Mouse (Mus musculus) ES-Bruce4 (cell line): ENCODE measurements around the gene Gm21887. TPM values are rescaled to one million over a fixed set of nuclear protein-coding genes. Genes with fewer than 3 reads are reported as not detected.
"Not testable (repeated sequence)": the region's sequence is repeated elsewhere in the genome, so short reads cannot be mapped to it uniquely, and the experiment has no call there.

Source experiments
- H3K27ac ChIP-seq: 2 replicates; pipeline ENCODE4 v1.5.1; 2012; ENCODE audit warnings: low read length, inconsistent platforms; ENCODE audit not compliant: insufficient read depth
- H3K27me3 ChIP-seq: 2 replicates; pipeline ENCODE4 v1.6.1; 2012; ENCODE audit warnings: mild to moderate bottlenecking, low read length, inconsistent platforms; ENCODE audit not compliant: control insufficient read depth, poor library complexity, insufficient read depth, severe bottlenecking
- H3K36me3 ChIP-seq: 2 replicates; pipeline ENCODE4 v1.6.1; 2012; ENCODE audit warnings: inconsistent platforms, mild to moderate bottlenecking, low read length, moderate library complexity; ENCODE audit not compliant: control insufficient read depth, poor library complexity, insufficient read depth, severe bottlenecking
- H3K4me1 ChIP-seq: one replicate; pipeline ENCODE4 v1.8.1; 2011; ENCODE audit warnings: low read length; ENCODE audit not compliant: control insufficient read depth, insufficient read depth
- H3K4me3 ChIP-seq: 2 replicates; pipeline ENCODE4 v1.5.1; 2011; ENCODE audit warnings: low read depth, mild to moderate bottlenecking, low read length
- H3K9ac ChIP-seq: 2 replicates; pipeline ENCODE4 v1.6.1; 2012; ENCODE audit warnings: low read depth, mild to moderate bottlenecking, inconsistent platforms; ENCODE audit not compliant: poor library complexity, severe bottlenecking
- H3K9me3 ChIP-seq: replicated peaks from 2 replicates; pipeline ENCODE4 v1.6.1; 2012; ENCODE audit warnings: mild to moderate bottlenecking, low read length, inconsistent platforms; ENCODE audit not compliant: control insufficient read depth, poor library complexity, insufficient read depth, severe bottlenecking
- CTCF ChIP-seq: IDR thresholded peaks from one replicate; pipeline ENCODE4 v1.8.1; 2011; ENCODE audit warnings: low read depth, low read length
- EP300 ChIP-seq: IDR thresholded peaks from 2 replicates; pipeline ENCODE4 v1.6.1; 2011; ENCODE audit warnings: low read depth, low read length; ENCODE audit not compliant: insufficient read depth
- POLR2A ChIP-seq: IDR thresholded peaks from one replicate; pipeline ENCODE4 v1.8.1; 2011; ENCODE audit warnings: low read length; ENCODE audit not compliant: insufficient read depth
- polyA plus RNA-seq: library from polyadenylated mRNA; stranded (reverse); fragments of >200 nt; gene quantifications from 2 replicates; pipeline ENCODE4 v1.2.4, GENCODE M21; 2011; ENCODE audit warnings: low read depth; ENCODE audit not compliant: missing spikeins, insufficient read depth, insufficient read length

Gene Gm21887
- polyA plus RNA-seq, 1 experiment = 1,061 TPM

DNA sequence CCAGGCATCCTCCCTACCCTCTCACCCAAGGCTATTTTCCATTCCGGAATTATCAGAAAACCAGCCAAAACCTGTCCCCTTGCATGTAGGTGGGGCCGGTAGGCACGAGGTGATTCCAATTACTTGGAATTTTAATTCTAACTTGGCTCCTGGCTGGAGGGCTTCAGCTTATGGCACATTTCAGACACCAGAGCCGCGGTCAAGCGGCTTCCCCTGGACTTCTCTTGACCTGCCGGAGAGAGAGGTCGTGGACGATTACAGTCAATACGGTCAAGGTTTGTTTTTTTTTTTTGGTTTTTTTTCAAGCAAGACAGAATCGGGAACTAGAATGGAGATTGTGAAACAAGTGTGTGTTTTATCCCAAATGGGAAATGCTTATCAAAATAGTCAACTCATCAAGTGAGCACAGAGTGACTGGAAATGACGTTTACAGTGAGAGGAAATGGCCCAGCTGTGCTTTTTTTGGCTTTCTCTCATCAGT, 28.6 kb upstream of the Gm21887 start:
- H3K27me3 ChIP-seq = no peaks in the 10 kb centered on the region
- no peak overlapping the region for H3K4me3 ChIP-seq
- H3K27ac ChIP-seq = peak overlapping the region; percentile 16
- H3K4me1 ChIP-seq = peaks cover 4% of the 10 kb centered on the region
- TF ChIP-seq EP300 (no peak), CTCF (no peak), POLR2A (no peak)
- H3K9ac ChIP-seq = no peak overlapping the region
- peaks cover 40% of the 10 kb centered on the region for H3K9me3 ChIP-seq
- peaks cover 90% of the 10 kb centered on the region for H3K36me3 ChIP-seq

DNA sequence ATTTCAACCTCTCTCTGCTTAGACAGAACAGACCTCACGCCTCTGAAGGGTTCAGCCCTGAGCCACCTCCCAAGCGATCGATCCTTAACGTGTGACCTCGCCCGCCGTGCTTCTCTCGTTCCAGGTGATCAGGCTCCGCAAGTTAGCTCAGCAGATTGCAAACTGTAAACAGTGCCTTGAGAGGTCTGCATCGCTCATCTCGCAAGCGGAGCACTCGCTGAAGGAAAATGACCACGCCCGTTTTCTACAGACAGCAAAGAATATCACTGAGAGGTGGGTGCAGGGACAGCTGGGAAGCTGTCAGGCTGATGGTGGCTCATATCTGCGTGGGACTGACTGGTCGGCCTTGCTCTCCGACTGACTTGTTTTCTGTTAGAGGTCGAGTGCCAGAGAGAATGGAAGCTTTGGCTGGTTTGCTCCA, 27.7 kb upstream of the Gm21887 start:
- peaks cover 34% of the 10 kb centered on the region for H3K9me3 ChIP-seq
- peaks cover 82% of the 10 kb centered on the region for H3K36me3 ChIP-seq
- H3K27ac ChIP-seq = 0 out of 2 replicates have a peak overlapping the region, but pooled peaks have one; percentile 2
- H3K27me3 ChIP-seq, H3K9ac ChIP-seq, H3K4me3 ChIP-seq, H3K4me1 ChIP-seq: not testable (repeated sequence)

- H3K27ac ChIP-seq, H3K9ac ChIP-seq, H3K4me1 ChIP-seq, H3K27me3 ChIP-seq, H3K4me3 ChIP-seq: not testable (repeated sequence)
- peaks cover 26% of the 10 kb centered on the region for H3K9me3 ChIP-seq
- peaks cover 74% of the 10 kb centered on the region for H3K36me3 ChIP-seq
Measured at GRCm38 (mm10) chrX:169982606-169983400, 26.7 kb upstream of the Gm21887 start.

DNA sequence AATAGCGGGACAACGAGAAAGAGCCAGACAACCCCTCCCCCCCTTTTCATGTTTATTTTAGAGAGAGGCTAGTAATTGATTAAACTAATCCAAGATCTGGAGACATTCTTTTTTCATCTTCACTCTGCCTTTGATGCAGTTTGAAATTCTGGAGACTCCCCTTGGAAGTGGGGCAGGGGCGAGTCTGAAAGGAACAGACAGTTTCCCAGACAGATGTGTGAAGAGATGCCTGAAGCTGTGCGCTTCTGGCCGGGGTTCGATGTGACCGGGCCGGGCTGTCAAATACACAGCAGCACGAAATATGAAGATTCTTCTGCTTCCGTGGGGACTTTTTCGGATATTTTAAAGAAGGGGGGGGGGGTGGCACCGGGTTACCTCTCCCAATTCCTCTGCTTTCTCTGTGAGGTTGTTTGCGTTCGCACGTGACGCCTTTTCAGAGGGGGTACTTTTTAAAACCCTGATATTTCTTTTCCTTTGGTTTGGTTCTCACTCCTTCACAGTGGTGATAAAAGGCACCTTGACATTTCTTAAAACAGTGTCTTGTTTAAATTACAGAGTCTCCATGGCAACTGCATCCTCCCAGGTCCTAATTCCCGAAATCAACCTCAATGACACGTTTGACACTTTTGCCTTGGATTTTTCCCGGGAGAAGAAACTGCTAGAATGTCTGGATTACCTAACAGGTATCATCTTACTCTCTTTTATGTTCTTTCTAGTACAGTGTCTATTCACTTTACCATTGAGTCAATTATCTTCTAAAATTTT, 25.9 kb upstream of the Gm21887 start:
- H3K27me3 ChIP-seq, H3K9ac ChIP-seq, H3K27ac ChIP-seq, H3K4me1 ChIP-seq, H3K4me3 ChIP-seq: not testable (repeated sequence)
- Histone ChIP-seq H3K9me3 (peaks cover 20% of the 10 kb centered on the region), H3K36me3 (peaks cover 66% of the 10 kb centered on the region)

GRCm38 (mm10) chrX:169984331-169984730, 25.1 kb upstream of the Gm21887 start:
- H3K9ac ChIP-seq, H3K4me3 ChIP-seq, H3K27me3 ChIP-seq, H3K27ac ChIP-seq: not testable (repeated sequence)
- Histone ChIP-seq H3K36me3 (peaks cover 59% of the 10 kb centered on the region), H3K9me3 (peaks cover 14% of the 10 kb centered on the region), H3K4me1 (peaks cover 11% of the 10 kb centered on the region)

DNA sequence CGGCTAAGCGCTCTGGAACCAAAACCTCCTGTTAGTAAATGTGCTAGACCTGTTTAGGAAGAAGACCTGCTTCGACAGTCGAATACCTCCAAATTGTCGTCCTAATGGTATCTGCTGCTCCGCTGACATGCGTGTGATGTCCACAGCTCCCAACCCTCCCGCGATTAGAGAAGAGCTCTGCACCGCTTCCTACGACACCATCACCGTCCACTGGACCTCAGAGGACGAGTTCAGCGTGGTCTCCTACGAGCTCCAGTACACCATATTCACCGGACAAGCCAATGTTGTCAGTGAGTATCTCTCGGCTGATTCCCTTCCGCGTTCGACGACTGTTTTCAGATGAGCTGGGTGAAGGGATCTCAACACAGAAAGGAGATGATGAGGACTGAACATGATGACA, 24.6 kb upstream of the Gm21887 start:
- peaks cover 53% of the 10 kb centered on the region for H3K36me3 ChIP-seq
- not testable (repeated sequence) for H3K4me1 ChIP-seq, H3K27ac ChIP-seq, H3K27me3 ChIP-seq, H3K9ac ChIP-seq, H3K9me3 ChIP-seq, H3K4me3 ChIP-seq

DNA sequence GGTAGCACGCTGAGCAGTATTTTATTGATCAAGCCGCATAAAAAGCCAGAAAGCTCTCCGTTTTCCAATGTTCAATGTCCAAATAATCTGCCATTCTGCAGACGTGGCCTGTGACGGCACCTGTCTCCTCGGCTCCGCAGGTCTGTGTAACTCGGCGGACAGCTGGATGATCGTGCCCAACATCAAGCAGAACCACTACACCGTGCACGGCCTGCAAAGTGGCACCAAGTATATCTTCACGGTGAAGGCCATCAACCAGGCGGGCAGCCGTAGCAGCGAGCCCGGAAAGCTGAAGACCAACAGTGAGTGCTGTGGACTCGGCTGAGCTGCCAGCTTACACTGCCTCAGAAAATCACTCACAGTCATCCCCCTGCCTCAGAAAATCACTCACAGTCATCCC, 23.7 kb upstream of the Gm21887 start:
- not testable (repeated sequence) for H3K27ac ChIP-seq, H3K9ac ChIP-seq, H3K4me1 ChIP-seq, H3K9me3 ChIP-seq, H3K27me3 ChIP-seq
- peaks cover 44% of the 10 kb centered on the region for H3K36me3 ChIP-seq
- peak overlapping the region; percentile 2 for H3K4me3 ChIP-seq

GRCm38 (mm10) chrX:169986519-169987367, 22.7 kb upstream of the Gm21887 start:
- Histone ChIP-seq H3K9ac (peak overlapping the region; percentile 2), H3K4me1 (peaks cover 13% of the 10 kb centered on the region), H3K36me3 (peaks cover 35% of the 10 kb centered on the region), H3K27ac (peak overlapping the region; percentile 3), H3K4me3 (peak overlapping the region; percentile 24)
- H3K9me3 ChIP-seq, H3K27me3 ChIP-seq: not testable (repeated sequence)
